Mouse (Mus musculus): Measurements from ENCODE around the gene Spin4.

The Spin4 gene

GRCm38 (mm10) chrX:95026361-95026892 lies at the start of gene Spin4:
Gene Spin4 (minus strand): TSS chrX:95026682.
- peak; percentile 4 to 5 for DNase-seq

- no peak for DNase-seq
Observed at GRCm38 (mm10) chrX:95027907-95028306, 1.4 kb upstream of the Spin4 start.

GRCm38 (mm10) chrX:95025779-95026360 lies 612 bp downstream of the Spin4 start:
- peak in 1 of 2 experiments; percentile 4 for DNase-seq

- DNase-seq = peak in 1 of 2 experiments; percentile 5
Observed at GRCm38 (mm10) chrX:95012033-95012432, 14.4 kb downstream of the Spin4 start.

DNA sequence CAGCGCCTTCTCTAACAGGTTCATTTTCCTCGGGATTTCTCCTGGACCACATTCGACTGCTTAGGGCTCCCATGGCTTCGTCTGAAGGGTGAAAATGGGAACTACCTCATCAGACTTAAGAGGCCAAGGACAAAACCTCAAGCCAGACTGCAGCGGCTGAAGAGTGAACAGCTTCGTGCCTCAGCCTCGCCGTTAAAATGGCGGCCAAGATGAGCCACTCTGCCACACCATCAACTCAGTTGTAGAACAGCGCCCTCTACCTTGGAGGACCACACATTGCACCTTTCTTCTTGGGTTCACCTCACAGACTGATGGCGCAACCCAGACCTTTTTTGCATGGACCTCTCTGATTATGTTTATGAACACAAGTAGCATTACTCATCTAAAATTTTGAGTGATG lies 27.6 kb downstream of the Spin4 start:
- no peak for DNase-seq

DNA sequence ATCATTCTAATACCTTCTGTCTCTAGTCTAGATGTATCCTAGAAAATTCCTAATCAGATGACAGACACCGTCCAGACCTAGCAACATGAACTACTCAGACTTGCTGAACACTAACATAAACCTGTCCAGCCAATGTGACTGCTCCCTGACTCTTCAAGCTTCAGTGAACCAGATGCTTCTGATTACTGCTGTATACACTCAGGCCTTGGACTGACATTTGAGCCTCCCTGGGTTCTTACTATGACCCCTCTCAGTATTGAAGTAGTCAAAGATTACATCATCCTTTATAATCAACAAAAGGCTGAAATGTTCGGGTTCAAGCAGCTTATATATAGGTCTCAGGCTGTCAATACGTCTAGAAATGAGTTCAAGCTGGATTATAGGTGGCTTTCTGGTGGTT lies 32.4 kb downstream of the Spin4 start:
- no peak for DNase-seq

GRCm38 (mm10) chrX:94990903-94991302 lies 35.6 kb downstream of the Spin4 start:
- DNase-seq = no peak

GRCm38 (mm10) chrX:94990080-94990825 lies 36.2 kb downstream of the Spin4 start:
- no peak for DNase-seq
